Mouse (Mus musculus) telencephalon, adult 2 months (tissue): ENCODE measurements around the gene Otof.

Source experiments
- DNase-seq: peaks from one replicate; pipeline ENCODE4 v3.0.0-alpha.2; 2011; ENCODE audit warnings: low read depth, low spot score

Otof gene

DNA sequence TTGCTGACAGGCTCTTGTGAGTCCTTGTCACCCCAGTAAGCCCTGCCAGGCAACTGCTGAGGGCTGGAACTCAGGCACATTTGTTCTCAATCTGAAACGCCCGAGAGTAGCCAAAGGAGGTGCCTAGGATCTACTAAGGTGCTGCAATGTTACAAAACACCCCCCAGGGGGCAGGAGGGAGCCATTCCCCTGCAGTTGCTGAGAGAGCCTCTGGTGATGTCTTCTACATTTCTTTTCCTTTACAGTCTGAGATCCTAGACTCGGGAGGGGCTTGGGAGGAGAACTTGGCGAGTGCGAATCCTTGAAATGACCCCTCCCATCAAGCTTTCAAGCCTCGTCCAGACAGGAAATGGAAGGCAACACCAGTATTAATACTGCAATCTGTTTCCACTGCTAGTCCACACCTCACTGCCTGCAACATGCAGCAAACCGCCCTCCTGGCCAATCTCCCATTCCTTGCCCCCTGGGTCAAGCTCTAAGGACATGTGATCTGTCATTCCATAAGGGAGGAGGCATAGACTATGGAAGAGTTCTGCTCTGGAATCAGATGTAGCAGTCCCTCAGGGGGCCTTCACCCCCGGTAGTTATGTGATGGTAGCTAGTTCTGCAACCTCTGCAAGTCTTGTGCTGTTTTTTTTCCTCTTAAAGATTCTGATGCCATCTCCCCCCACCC is 38.0 kb downstream of the Otof start:
- DNase-seq: no peak

GRCm38 (mm10) chr5:30423121-30423520 is 38.6 kb downstream of the Otof start:
- no peak for DNase-seq

DNA sequence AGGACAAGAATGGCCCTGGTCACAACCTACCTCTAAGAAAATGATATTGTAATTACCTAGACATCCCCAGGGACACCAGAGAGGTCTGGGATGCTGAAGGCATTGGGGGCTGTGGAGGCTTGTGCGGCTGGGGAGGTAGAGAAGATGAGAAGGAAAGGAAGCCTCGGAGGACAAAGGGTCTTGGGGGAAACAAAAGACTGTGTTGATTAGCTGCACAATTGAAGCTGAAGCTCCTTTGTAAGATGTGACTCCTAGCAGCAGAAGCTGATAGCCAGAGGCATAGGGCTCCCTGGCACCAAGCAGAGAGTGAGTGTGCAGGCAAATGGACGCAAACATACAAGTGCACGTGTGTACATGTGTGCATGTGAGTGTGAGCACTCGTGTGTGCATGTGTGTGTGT is 45.1 kb downstream of the Otof start:
- DNase-seq: no peak

DNA sequence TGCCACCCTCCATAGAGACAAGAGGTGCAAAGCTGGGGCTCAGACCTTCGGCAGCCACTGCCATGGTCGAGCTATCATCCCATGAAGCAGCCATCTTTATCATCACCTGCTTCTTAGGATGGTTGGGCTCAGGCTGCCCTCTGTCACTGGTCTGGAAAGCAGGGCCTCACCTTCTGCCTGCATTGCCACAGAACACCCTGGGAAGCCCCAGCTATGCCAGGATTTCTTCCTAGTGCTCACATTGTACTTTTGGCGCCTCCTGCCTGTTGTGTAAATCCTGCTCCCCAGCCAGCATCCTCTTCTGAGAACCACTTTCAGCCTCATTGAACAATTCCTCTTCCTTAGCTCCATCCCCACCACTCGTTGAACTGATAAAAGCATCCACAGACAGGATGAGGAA is 45.9 kb downstream of the Otof start:
- DNase-seq: no peak

- no peak for DNase-seq
These were observed 46.4 kb downstream of the Otof start for GRCm38 (mm10) chr5:30415381-30415780.

GRCm38 (mm10) chr5:30411524-30411923 is 50.2 kb downstream of the Otof start:
- no peak for DNase-seq

GRCm38 (mm10) chr5:30406876-30407275 is 54.9 kb downstream of the Otof start:
- no peak for DNase-seq

GRCm38 (mm10) chr5:30401165-30401564 is 60.6 kb downstream of the Otof start:
- DNase-seq: no peak

DNA sequence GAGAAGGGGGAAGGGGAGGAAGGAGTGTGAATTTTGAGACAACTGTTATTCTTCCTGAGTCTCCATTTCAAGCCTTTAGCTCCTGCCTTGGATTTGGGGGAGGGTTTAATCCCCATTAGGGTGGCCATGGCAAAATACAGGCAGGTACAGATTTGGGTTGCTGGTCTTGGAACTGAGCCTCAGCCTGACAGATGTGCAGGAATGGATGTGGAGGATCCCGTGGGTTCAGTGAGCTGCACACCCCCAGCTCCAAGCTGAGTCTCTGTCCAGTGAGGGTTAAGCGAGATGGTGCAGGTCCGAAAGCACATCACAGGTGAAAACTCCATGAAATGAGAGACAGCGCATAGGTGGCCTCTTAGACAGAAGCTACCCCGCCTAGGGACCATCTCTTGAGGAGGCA is 61.2 kb downstream of the Otof start:
- DNase-seq: no peak

DNA sequence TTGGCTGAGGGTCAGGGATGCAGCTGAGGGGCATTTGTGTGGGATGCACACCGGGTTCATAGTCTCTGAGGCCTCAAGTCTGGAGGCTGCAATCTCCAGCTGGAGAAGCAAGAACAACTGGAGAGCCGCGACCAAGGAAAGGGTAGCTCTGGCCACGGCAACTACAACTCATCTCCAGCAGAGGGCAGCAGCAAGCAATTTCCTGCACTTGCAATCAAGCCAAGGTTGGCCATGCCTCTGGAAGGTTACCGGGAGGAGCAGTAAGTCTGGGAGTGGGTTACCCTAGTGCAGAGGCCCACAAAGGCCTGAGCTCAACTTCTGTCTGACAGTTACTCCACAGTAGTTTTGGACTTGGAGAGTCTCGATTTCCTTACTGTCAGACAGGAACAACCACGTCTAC is 70.3 kb downstream of the Otof start:
- no peak for DNase-seq

GRCm38 (mm10) chr5:30389836-30390235 is 71.9 kb downstream of the Otof start:
- no peak for DNase-seq

GRCm38 (mm10) chr5:30387726-30388125 is 74.0 kb downstream of the Otof start:
- no peak for DNase-seq

- no peak for DNase-seq
These were observed 78.9 kb downstream of the Otof start for GRCm38 (mm10) chr5:30382876-30383275.

DNA sequence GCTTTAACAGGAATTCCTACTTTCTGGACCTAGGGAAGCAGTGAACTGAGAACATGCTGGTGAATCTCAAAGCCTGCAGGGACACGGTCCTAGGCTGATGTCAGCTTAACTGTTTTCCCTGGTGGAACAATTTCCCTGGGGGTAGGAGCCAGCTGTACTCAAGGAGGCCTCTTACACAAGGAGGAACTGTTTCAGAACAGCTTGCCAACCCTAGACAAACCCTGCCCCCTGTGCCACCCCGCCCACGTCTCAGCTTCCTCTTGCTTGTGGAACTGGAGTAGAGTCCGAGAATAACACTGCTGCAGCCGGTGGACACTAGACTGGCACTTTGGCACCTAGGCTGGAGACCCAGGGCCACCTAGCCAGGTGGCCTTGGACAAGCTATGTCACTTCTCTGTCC is 92.3 kb downstream of the Otof start:
- peak; percentile 11 for DNase-seq

DNA sequence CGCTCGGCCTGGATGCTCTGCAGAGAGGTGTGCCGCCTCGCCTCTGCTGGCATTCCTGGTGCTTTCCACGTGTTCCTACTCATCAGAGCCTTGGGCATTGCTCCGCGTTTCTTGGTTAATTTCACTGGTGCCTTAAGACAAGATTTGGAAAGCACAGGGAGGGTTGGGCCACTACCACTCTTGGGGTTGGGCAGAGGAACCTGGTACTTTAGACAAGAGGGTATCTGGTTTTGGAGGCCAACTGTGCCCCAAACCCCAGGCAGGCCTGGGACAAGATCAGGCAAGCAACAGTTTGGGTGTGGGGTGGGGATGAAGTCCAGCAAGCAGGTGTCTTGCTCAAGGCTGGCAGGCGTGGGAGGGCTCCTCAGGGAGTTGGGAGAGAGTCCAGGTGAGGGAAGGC is 94.3 kb downstream of the Otof start:
- no peak for DNase-seq

GRCm38 (mm10) chr5:30358436-30359099 is 103.2 kb downstream of the Otof start:
- DNase-seq: no peak

GRCm38 (mm10) chr5:30356647-30357046 is 105.1 kb downstream of the Otof start:
- no peak for DNase-seq

DNA sequence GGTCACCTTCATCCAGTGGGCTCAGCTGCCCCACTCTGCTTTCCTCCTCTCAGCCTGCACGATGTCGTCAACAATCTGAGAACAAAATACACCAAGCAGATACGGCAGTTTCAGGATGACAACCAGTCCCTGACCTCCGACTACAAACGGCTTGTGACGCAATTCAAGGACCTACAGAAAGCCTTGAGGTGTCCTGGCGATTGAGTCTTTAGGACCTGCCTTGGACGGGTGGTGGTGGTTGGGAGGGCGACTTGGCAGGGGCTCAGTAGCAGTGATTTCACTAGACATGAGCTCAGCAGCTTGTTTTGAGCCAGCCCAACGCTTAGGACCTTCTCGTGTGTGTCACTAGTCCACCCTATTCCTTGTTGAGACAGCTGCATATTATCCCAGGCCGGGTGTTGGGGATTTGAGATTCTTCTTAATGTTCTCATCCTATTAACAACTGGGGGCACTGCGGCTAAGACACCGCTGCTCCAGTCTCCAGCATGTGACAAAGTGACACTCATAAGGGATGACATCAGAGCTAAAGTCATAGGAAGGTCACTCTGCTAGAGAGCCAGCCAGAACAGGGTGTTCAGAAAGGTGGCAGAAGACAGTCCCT is 106.1 kb downstream of the Otof start:
- DNase-seq: no peak

DNA sequence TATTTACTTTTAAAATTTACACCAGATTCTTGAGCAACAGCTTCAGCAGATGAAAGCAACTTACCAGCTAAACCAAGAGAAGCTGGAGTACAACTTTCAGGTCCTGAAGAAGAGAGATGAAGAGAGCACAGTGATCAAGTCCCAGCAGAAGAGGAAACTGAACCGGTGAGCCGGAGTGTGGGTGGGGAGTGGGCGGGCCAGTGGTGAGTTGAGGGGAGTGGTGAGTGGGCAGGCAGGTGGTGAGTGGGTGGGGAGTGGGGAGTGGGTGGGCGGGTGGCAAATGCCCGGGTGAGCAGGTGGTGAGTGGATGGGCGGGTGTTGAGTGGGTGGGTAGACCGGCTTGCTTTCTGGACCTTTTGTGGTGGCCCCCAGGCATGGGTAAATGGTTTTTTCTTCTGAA is 106.6 kb downstream of the Otof start:
- no peak for DNase-seq

DNA sequence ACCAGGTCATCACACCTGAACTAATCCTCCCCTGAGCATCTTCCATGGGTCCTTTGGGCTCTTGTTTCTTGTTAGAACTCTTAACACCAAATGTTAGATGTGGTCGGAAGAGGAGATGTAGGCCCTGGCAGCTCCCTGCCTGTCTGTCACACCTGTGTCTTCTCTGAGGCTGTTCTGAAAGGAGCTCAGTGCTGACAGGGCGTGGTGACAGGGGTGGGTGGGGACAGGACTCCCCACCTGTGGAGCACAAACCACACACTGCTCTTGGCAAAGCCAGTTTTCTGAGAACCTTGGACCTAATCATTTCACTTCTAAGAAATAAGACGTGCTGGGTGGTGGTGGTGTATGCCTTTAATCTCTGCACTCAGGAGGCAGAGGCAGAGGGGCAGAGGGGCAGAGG is 108.1 kb downstream of the Otof start:
- DNase-seq: no peak

DNA sequence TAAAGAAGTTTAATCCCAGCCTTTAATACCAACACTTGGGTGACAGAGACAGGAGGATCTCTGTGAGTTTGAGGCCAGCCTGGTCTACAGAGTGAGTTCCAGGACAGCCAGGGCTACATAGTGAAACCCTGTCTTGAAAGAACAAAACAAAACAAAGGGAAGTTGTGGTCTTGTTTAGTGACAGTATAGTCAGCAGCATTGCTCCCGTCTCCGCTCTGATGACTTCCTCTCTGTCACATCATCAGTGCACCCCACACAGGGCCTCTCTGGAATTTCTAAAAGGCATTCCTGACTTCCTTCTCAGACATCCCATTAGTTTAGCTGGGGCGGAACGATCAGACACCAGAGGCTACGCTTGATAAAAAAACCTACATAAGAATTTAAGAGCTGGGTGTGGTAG is 117.8 kb downstream of the Otof start:
- DNase-seq: no peak

DNA sequence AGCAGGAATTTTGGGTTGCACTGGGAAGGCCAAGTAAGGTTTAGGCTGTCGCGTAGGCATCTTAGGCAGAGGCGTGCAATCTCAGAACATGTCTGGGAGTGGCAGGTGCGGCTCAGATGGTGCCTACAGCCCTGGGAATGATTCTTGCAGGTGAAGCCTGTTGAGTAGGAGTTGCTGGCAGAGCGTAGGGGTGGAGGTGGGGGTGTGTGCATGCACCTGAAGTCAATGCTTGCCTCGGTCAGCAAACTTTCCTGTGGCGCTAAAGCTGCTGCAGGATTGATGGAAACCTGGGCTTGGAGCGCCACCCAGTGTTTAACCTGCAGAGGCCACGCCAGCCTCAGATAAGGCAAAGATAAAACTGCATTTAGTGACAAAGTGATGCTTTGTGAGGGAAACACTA is 118.6 kb downstream of the Otof start:
- peak; percentile 73 for DNase-seq

DNA sequence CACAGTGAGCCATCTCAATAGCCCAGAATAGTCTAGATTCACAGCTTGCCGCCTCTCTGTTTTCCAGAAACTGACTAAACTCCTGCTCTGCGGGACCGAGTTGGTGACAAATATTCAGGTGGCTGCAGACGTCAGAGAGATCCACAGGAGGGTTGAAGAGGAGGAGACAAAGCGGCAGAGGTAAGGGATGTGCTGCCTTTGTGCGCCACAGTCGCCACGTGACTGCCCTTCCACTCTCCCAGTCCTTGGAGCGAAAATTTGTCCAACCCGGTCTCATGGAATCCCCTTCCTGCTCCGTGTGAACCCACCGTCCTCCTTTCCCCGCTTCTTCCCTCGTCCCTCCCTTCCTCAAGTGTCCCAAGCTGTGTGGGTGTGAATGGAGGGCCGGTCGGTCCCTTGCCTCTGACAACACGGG is 119.1 kb downstream of the Otof start:
- DNase-seq: peak; percentile 54
